ENCODE assay signal across 7 mouse cellular contexts in genomic region chr8:47713171-47713663, GRCm38 (mm10). TPM values are rescaled to one million over a fixed set of nuclear protein-coding genes. Genes with fewer than 3 reads are reported as not detected.
DNase-seq lines count a peak whose midpoint lies in the region; ATAC-seq lines count a peak whose summit lies in the region.

No protein-coding gene starts in this region.

- H3K9ac ChIP-seq in limb, embryonic 11.5 days (ENCODE audit: low read length) = peak overlapping the region; percentile 68
- H3K9ac ChIP-seq in midbrain, embryonic 12.5 days (replicated peaks) = peak overlapping the region; percentile 91

- ATAC-seq in limb, embryonic 11.5 days (ENCODE audit: insufficient number of reproducible peaks, low FRiP score, low TSS enrichment, low read depth) = peak; percentile 27
- peak; percentile 42 for ATAC-seq in midbrain, embryonic 12.5 days (ENCODE audit: low FRiP score, low read depth)

- peak overlapping the region; percentile 92 for H3K27ac ChIP-seq in limb, embryonic 11.5 days (replicated peaks; ENCODE audit: low read depth, low read length)
- peak overlapping the region; percentile 96 for H3K27ac ChIP-seq in midbrain, embryonic 12.5 days (replicated peaks)

- peak; percentile 17 for DNase-seq in right cerebral cortex, adult 18-20 months
- DNase-seq in right cerebral cortex, postnatal 25 days = no peak
- peak; percentile 41 for DNase-seq in c-Kit-negative CD71-positive TER-119-positive erythroid progenitor cells, embryonic 14.5 days (ENCODE audit: low read depth, low spot score)
- DNase-seq in forelimb bud, embryonic 11.5 days (ENCODE audit: low read depth, low spot score) = peak; percentile 27
- peak; percentile 59 for DNase-seq in limb, embryonic 11.5 days (ENCODE audit: low spot score)
- peak; percentile 45 for DNase-seq in thymus, postnatal 0 days (ENCODE audit: low spot score)

- WGBS in limb, embryonic 11.5 days = under 1% methylated on average over 44 of the region's 44 CpGs
- under 1% methylated on average over 44 of the region's 44 CpGs for WGBS in midbrain, embryonic 12.5 days

- H3K9me3 ChIP-seq in limb, embryonic 11.5 days (ENCODE audit: control insufficient read depth, low read length) = no peaks in the 10 kb centered on the region
- no peaks in the 10 kb centered on the region for H3K9me3 ChIP-seq in midbrain, embryonic 12.5 days

- H3K36me3 ChIP-seq in limb, embryonic 11.5 days (ENCODE audit: control insufficient read depth, insufficient read depth, low read length) = peaks cover 11% of the 10 kb centered on the region
- peaks cover 26% of the 10 kb centered on the region for H3K36me3 ChIP-seq in midbrain, embryonic 12.5 days

- H3K4me3 ChIP-seq in limb, embryonic 11.5 days (ENCODE audit: low read depth, low read length) = peak overlapping the region; percentile 83
- H3K4me3 ChIP-seq in midbrain, embryonic 12.5 days = peak overlapping the region; percentile 97

- H3K27me3 ChIP-seq in limb, embryonic 11.5 days (ENCODE audit: control insufficient read depth, insufficient read depth, low read length) = no peaks in the 10 kb centered on the region
- H3K27me3 ChIP-seq in midbrain, embryonic 12.5 days = no peaks in the 10 kb centered on the region

- no peaks in the 10 kb centered on the region for H3K4me1 ChIP-seq in limb, embryonic 11.5 days (ENCODE audit: control insufficient read depth, insufficient read depth, low read length)
- peaks cover 14% of the 10 kb centered on the region for H3K4me1 ChIP-seq in midbrain, embryonic 12.5 days

- H3K4me2 ChIP-seq in limb, embryonic 11.5 days (ENCODE audit: low read depth, severe bottlenecking) = peak overlapping the region; percentile 67
- peak overlapping the region; percentile 69 for H3K4me2 ChIP-seq in midbrain, embryonic 12.5 days (replicated peaks)

RNA-seq across cellular contexts. Expression of gene Cdkn2aip, which starts 0.5 kb away (rescaled TPM):
- polyA plus RNA-seq in limb, embryonic 11.5 days (2014; fragmentation: Nextera tagmentation; extraction: Ambion mirVana) = 37.7 and 37.8 TPM in 2 replicates
- polyA plus RNA-seq in midbrain, embryonic 12.5 days (2016; fragmentation: Nextera tagmentation; extraction: Ambion mirVana) = 47.7 and 52.1 TPM in 2 replicates
- polyA plus RNA-seq in thymus, postnatal 0 days (2015; fragmentation: Nextera tagmentation; extraction: Ambion mirVana) = 36.1 and 36.5 TPM in 2 replicates

RNA-seq across cellular contexts. Expression of gene Ing2, which starts 37.9 kb away (rescaled TPM):
- 11.5 and 12.1 TPM in 2 replicates for polyA plus RNA-seq in limb, embryonic 11.5 days (2014; fragmentation: Nextera tagmentation; extraction: Ambion mirVana)
- 14.4 and 14.6 TPM in 2 replicates for polyA plus RNA-seq in midbrain, embryonic 12.5 days (2016; fragmentation: Nextera tagmentation; extraction: Ambion mirVana)
- polyA plus RNA-seq in thymus, postnatal 0 days (2015; fragmentation: Nextera tagmentation; extraction: Ambion mirVana) = 16.9 and 21.5 TPM in 2 replicates
